8 mouse cellular contexts compared by ENCODE assay signal in the genomic region with DNA sequence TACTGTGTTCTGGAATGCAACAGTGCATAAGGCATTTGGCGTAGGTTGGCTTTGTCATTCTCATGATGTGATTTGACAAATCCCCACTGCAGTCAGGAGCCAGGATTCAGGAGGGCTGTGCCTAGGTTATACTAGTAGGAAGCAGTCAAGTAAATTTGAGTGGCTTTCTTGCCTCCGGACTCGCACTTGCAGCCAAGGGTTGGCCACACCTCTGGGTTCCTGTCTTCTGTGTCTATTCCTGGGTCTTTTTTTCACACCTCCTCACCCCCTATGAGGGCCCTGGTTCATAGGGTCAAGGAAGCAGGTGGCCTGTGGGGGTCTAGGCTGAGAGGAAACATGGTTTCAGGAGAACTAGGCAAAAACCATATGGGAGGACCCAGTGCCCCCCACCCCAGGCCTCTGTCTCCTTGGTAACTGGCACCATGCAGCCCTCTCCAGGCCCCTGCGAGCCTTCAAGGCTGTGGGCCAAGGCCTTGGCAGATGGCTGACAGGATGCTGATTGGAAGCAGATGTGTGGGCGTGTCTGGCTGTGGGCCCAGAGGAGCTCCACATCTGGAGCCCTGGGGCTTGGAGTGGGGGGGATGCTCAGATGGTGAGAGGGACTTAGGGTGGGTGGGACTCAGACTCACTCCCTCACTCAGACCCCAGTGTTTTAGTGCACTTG.
DNase-seq lines count a peak whose midpoint lies in the region; ATAC-seq lines count a peak whose summit lies in the region.

No protein-coding gene starts in this region.

- no peaks in the 10 kb centered on the region for H3K36me3 ChIP-seq in embryonic facial prominence, embryonic 15.5 days
- H3K36me3 ChIP-seq in heart, embryonic 12.5 days: no peaks in the 10 kb centered on the region

- H3K4me3 ChIP-seq in embryonic facial prominence, embryonic 15.5 days (replicated peaks): no peak overlapping the region
- H3K4me3 ChIP-seq in heart, embryonic 12.5 days: no peak overlapping the region

- no peaks in the 10 kb centered on the region for H3K9me3 ChIP-seq in embryonic facial prominence, embryonic 15.5 days (replicated peaks)
- H3K9me3 ChIP-seq in heart, embryonic 12.5 days (replicated peaks): no peaks in the 10 kb centered on the region

- peak; percentile 44 for DNase-seq in CD4-positive, CD25-positive, alpha-beta regulatory T cell, adult 2 months (ENCODE audit: low read depth, low spot score)
- peak; percentile 57 for DNase-seq in kidney, adult 9 months
- peak; percentile 38 to 49 for DNase-seq in thymus, adult 18-20 months
- DNase-seq in cerebellum, adult 9-11 months: no peak

- no peak overlapping the region for H3K4me2 ChIP-seq in embryonic facial prominence, embryonic 15.5 days (replicated peaks)
- no peak overlapping the region for H3K4me2 ChIP-seq in heart, embryonic 12.5 days

- H3K4me1 ChIP-seq in embryonic facial prominence, embryonic 15.5 days: peaks cover 49% of the 10 kb centered on the region
- peaks cover 45% of the 10 kb centered on the region for H3K4me1 ChIP-seq in heart, embryonic 12.5 days (replicated peaks)

- WGBS in embryonic facial prominence, embryonic 15.5 days: 24% methylated on average over 5 of the region's 5 CpGs
- WGBS in heart, embryonic 12.5 days: 41% methylated on average over 5 of the region's 5 CpGs

- no peak for ATAC-seq in CD4-positive, CD25-positive, alpha-beta regulatory T cell, adult 4 months
- ATAC-seq in embryonic facial prominence, embryonic 15.5 days (ENCODE audit: insufficient number of reproducible peaks, low FRiP score, low TSS enrichment, low read depth): peak; percentile 90
- peak; percentile 80 for ATAC-seq in heart, embryonic 12.5 days (ENCODE audit: insufficient number of reproducible peaks, low FRiP score)
- ATAC-seq in megakaryocyte-erythroid progenitor cell, adult 5-6 weeks (replicated peaks; ENCODE audit: low FRiP score, low TSS enrichment, poor library complexity, severe bottlenecking): peak; percentile 32; the same call in 1 of the 2 replicates

- no peak overlapping the region for H3K9ac ChIP-seq in embryonic facial prominence, embryonic 15.5 days
- no peak overlapping the region for H3K9ac ChIP-seq in heart, embryonic 12.5 days

- H3K27ac ChIP-seq in embryonic facial prominence, embryonic 15.5 days (replicated peaks): peak overlapping the region; percentile 89
- H3K27ac ChIP-seq in heart, embryonic 12.5 days (ENCODE audit: poor library complexity, severe bottlenecking): peak overlapping the region; percentile 60

- H3K27me3 ChIP-seq in embryonic facial prominence, embryonic 15.5 days: no peaks in the 10 kb centered on the region
- H3K27me3 ChIP-seq in heart, embryonic 12.5 days (replicated peaks): no peaks in the 10 kb centered on the region
